Mouse (Mus musculus): Measurements from ENCODE around the gene Olfr25. TPM values are rescaled to one million over a fixed set of nuclear protein-coding genes. Genes with fewer than 3 reads are reported as not detected.

The Olfr25 gene
- polyA plus RNA-seq (2012; ENCODE audit: low replicate concordance): not detected in 2 replicates

DNA sequence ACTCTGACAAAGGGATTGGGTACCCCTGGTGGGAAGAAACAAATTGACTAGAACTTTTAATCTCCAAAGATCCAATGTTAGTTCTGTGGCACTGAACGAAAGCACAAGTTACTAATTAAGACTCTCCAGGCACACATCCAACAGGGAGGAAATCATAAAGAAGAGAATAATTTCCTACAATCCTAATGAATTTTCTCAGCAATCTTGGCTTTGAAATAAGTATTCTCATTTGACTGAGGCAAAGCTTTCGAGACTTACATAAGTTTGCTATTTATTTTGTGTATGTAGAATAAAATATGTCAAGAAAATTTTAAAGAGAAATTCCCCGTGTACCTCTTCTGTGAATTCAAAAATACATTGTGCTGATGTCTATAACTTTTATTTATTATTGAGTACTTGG, at the start of gene Olfr25:
TSS of gene Olfr25 (plus strand) at position 301 of the 400 bp plus-strand sequence.

DNA sequence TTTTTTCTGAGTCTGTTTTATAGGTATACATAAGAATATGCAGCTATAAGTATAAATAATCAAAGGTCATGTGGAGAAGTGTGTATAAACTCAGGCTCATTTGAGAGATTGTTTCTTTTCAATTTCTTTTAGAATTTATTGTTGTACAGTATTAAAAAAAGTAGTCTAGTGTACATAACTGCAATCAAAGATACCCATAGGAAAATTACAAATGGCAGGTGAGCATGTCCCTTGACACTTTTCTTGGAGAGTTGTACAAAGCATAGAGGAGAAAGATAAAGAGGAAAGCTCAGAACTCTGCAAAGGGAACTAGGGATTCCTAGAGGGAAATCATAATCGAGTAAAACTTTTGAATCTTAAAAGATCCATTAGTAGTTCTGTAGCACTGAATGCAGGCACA, 38.1 kb upstream of the Olfr25 start, which contains the start of gene Olfr896-ps1:
TSS of gene Olfr896-ps1 (plus strand) at position 301 of the 400 bp plus-strand sequence.

DNA sequence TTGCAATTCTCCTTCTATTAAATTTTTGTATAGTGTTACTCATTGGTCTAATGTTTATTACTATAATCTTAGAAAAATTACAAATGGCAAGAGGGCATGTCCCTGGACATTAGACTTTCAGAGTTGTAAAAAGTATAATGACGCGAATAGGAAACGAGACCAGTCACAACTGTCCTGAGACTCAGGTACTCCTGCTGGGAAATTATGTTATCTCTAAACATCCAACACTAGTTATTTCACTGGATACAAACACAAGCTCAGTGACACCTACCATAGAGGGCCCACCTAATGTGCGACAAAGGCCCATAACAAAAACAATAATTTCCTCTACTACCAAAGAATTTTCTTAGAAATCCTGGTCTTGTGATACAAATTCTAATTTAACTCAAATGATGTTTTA, 19.3 kb downstream of the Olfr25 start, which contains the start of gene Olfr898:
TSS of gene Olfr898 (plus strand) at position 301 of the 400 bp plus-strand sequence.

DNA sequence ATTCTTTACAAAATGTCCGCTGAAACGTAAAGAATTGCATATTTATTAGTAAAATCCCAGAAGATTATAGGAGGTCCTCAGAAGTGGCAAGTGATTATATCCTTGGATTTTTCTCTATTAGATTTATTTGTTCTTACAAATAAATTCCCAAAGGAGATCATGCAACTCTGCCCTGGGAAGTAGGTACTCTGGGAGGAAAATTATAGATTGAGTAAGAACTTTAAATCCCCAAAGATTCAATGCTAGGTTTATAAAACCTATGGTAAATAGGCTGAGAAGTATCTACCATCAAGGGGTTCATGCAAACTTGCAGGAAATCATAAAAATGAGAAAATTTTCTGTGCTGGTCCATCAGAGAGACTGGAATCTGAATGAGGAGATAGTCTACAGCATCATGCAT, 37.7 kb downstream of the Olfr25 start, which contains the start of gene Olfr250:
TSS of gene Olfr250 (plus strand) at position 301 of the 400 bp plus-strand sequence.

DNA sequence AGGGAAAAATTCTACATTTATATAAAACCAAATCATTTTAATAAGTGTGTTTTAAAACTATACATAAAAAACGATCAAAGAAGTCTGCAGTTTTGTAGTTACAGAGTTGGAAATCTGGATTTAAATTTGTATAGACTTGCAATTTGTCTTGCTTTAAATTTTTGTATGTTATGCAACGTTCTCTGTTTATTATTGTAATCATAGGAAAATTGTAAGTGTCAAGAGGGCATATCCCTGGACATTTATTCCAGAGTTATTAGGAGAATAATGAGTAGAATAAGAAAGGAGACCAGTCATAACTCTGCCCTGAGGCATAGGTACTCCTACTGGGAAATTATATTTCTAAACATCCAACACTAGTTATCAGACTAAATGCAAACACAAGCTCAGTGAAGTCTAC, 47.9 kb downstream of the Olfr25 start, which contains the start of gene Olfr251:
TSS of gene Olfr251 (plus strand) at position 301 of the 400 bp plus-strand sequence.

Other genes starting within 250 kb of the Olfr25 start
- gene Olfr887, start 245.0 kb upstream of the Olfr25 start, polyA plus RNA-seq (2012; ENCODE audit: low replicate concordance): 0.05 TPM in 1 of 2 replicates, not detected in the other
- gene Olfr888, start 220.9 kb upstream of the Olfr25 start, polyA plus RNA-seq (2012; ENCODE audit: low replicate concordance): not detected in 2 replicates
- not detected in 2 replicates for gene Olfr889, start 213.9 kb upstream of the Olfr25 start, polyA plus RNA-seq (2012; ENCODE audit: low replicate concordance)
- not detected in 2 replicates for gene Olfr890, start 186.5 kb upstream of the Olfr25 start, polyA plus RNA-seq (2012; ENCODE audit: low replicate concordance)
- gene Olfr891, start 148.2 kb upstream of the Olfr25 start, polyA plus RNA-seq (2012; ENCODE audit: low replicate concordance): not detected in 2 replicates
- not detected in 2 replicates for gene Olfr893, start 120.7 kb upstream of the Olfr25 start, polyA plus RNA-seq (2012; ENCODE audit: low replicate concordance)
- not detected in 2 replicates for gene Olfr894, start 111.0 kb upstream of the Olfr25 start, polyA plus RNA-seq (2012; ENCODE audit: low replicate concordance)
- gene Olfr143, start 76.3 kb upstream of the Olfr25 start, polyA plus RNA-seq (2012; ENCODE audit: low replicate concordance): not detected in 2 replicates
- not detected in 2 replicates for gene Olfr895, start 61.2 kb upstream of the Olfr25 start, polyA plus RNA-seq (2012; ENCODE audit: low replicate concordance)
- not detected in 2 replicates for gene Olfr896-ps1, start 38.0 kb upstream of the Olfr25 start, polyA plus RNA-seq (2012; ENCODE audit: low replicate concordance)
- not detected in 2 replicates for gene Olfr898, start 19.4 kb downstream of the Olfr25 start, polyA plus RNA-seq (2012; ENCODE audit: low replicate concordance)
- gene Olfr250, start 37.8 kb downstream of the Olfr25 start, polyA plus RNA-seq (2012; ENCODE audit: low replicate concordance): not detected in 2 replicates
- gene Olfr251, start 48.0 kb downstream of the Olfr25 start, polyA plus RNA-seq (2012; ENCODE audit: low replicate concordance): not detected in 2 replicates
- gene Olfr147, start 72.6 kb downstream of the Olfr25 start, polyA plus RNA-seq (2012; ENCODE audit: low replicate concordance): not detected in 2 replicates
- gene Olfr901, start 100.4 kb downstream of the Olfr25 start, polyA plus RNA-seq (2012; ENCODE audit: low replicate concordance): not detected in 2 replicates
- gene Olfr902, start 118.6 kb downstream of the Olfr25 start, polyA plus RNA-seq (2012; ENCODE audit: low replicate concordance): not detected in 2 replicates
- gene Olfr904, start 134.1 kb downstream of the Olfr25 start, polyA plus RNA-seq (2012; ENCODE audit: low replicate concordance): not detected in 2 replicates
- not detected in 2 replicates for gene Olfr905, start 142.0 kb downstream of the Olfr25 start, polyA plus RNA-seq (2012; ENCODE audit: low replicate concordance)
- not detected in 2 replicates for gene Olfr906, start 158.0 kb downstream of the Olfr25 start, polyA plus RNA-seq (2012; ENCODE audit: low replicate concordance)
- gene Olfr907, start 166.7 kb downstream of the Olfr25 start, polyA plus RNA-seq (2012; ENCODE audit: low replicate concordance): not detected in 2 replicates
- not detected in 2 replicates for gene Olfr911-ps1, start 192.5 kb downstream of the Olfr25 start, polyA plus RNA-seq (2012; ENCODE audit: low replicate concordance)
- gene Olfr910, start 208.8 kb downstream of the Olfr25 start, polyA plus RNA-seq (2012; ENCODE audit: low replicate concordance): 0.08 TPM in 1 of 2 replicates, not detected in the other